Mouse (Mus musculus) myocyte (in vitro differentiated cells): ENCODE results near the gene Gpr33. TPM values are rescaled to one million over a fixed set of nuclear protein-coding genes. Genes with fewer than 3 reads are reported as not detected.

Experiments
- H3K27me3 ChIP-seq: one replicate; pipeline ENCODE4 v1.6.1; 2011; ENCODE audit not compliant: control insufficient read depth, insufficient read depth, insufficient read length
- H3K36me3 ChIP-seq: one replicate; pipeline ENCODE4 v1.6.1; 2011; ENCODE audit not compliant: control insufficient read depth, insufficient read depth
- H3K4me2 ChIP-seq: one replicate; pipeline ENCODE4 v1.6.1; 2011; ENCODE audit warnings: low read depth, control low read depth
- H3K4me3 ChIP-seq: one replicate; pipeline ENCODE4 v1.5.1; 2011; ENCODE audit warnings: mild to moderate bottlenecking, control low read depth, moderate library complexity
- H3K79me2 ChIP-seq: one replicate; pipeline ENCODE4 v1.6.1; 2011; ENCODE audit not compliant: control insufficient read depth, insufficient read depth
- H3ac ChIP-seq: one replicate; pipeline ENCODE4 v1.6.1; 2011; ENCODE audit not compliant: control insufficient read depth, insufficient read length
- CEBPB ChIP-seq: IDR thresholded peaks from 2 replicates; pipeline ENCODE4 v1.6.1; 2011; ENCODE audit warnings: mild to moderate bottlenecking, moderate library complexity; ENCODE audit not compliant: poor library complexity, insufficient read depth, severe bottlenecking
- E2F4 ChIP-seq: IDR thresholded peaks from one replicate; pipeline ENCODE4 v1.6.1; 2011; ENCODE audit warnings: mild to moderate bottlenecking, control low read depth, moderate library complexity; ENCODE audit not compliant: insufficient read depth
- MAX ChIP-seq: IDR thresholded peaks from one replicate; pipeline ENCODE4 v1.6.1; 2011; ENCODE audit warnings: low read depth, mild to moderate bottlenecking, control low read depth
- MYOD1 ChIP-seq, 3 experiments: IDR thresholded peaks; one replicate each; pipeline ENCODE4 v1.6.1; 2011; ENCODE audit warnings: control low read depth in 2 of 3, low read depth in 2 of 3, mild to moderate bottlenecking in 2 of 3, moderate library complexity in 1 of 3; ENCODE audit not compliant: insufficient read length in 2 of 3, control insufficient read depth in 1 of 3
- MYOG ChIP-seq, 3 experiments: IDR thresholded peaks; one replicate each; pipeline ENCODE4 v1.6.1; 2011; ENCODE audit warnings: control low read depth in 2 of 3, low read depth in 2 of 3, mild to moderate bottlenecking in 2 of 3; ENCODE audit not compliant: insufficient read length in 2 of 3, control insufficient read depth in 1 of 3, insufficient read depth in 1 of 3
- POLR2A ChIP-seq: IDR thresholded peaks from one replicate; pipeline ENCODE4 v1.6.1; 2011; ENCODE audit warnings: low read depth, mild to moderate bottlenecking, control low read depth, moderate library complexity; ENCODE audit not compliant: insufficient read length
- POLR2AphosphoS2 ChIP-seq: IDR thresholded peaks from one replicate; pipeline ENCODE4 v1.6.1; 2011; ENCODE audit warnings: low read depth, control low read depth; ENCODE audit not compliant: insufficient read length
- REST ChIP-seq: IDR thresholded peaks from one replicate; pipeline ENCODE4 v1.6.1; 2011; ENCODE audit warnings: mild to moderate bottlenecking, control low read depth, moderate library complexity; ENCODE audit not compliant: insufficient read depth, insufficient read length
- SRF ChIP-seq: IDR thresholded peaks from one replicate; pipeline ENCODE4 v1.6.1; 2011; ENCODE audit warnings: low read depth; ENCODE audit not compliant: control insufficient read depth, insufficient read length
- TCF12 ChIP-seq: IDR thresholded peaks from one replicate; pipeline ENCODE4 v1.6.1; 2011; ENCODE audit warnings: mild to moderate bottlenecking, control low read depth; ENCODE audit not compliant: poor library complexity, insufficient read depth, severe bottlenecking
- TCF3 ChIP-seq: IDR thresholded peaks from one replicate; pipeline ENCODE4 v1.6.1; 2011; ENCODE audit warnings: low read depth, control low read depth; ENCODE audit not compliant: insufficient read length
- USF1 ChIP-seq: IDR thresholded peaks from one replicate; pipeline ENCODE4 v1.6.1; 2011; ENCODE audit warnings: low read depth, mild to moderate bottlenecking, control low read depth, moderate library complexity
- polyA plus RNA-seq: library from polyadenylated mRNA; unstranded; fragments of >200 nt; fragmentation: generic; extraction: Trizol; gene quantifications from one replicate; pipeline ENCODE4 v1.2.1, GENCODE M21; 2012; ENCODE audit warnings: missing spikeins

The Gpr33 gene
- polyA plus RNA-seq, result not detected

GRCm38 (mm10) chr12:52027963-52028362 lies at the start of gene Gpr33:
Gene Gpr33, minus strand, starts transcription at chr12:52028063.
- no peak within 1 kb of the TSS for H3K4me2 ChIP-seq
- no peaks in the 10 kb centered on the region for H3K36me3 ChIP-seq
- no peak within 1 kb of the TSS for H3K4me3 ChIP-seq
- no peak for TF ChIP-seq MAX
- no peak for TF ChIP-seq REST
- TF ChIP-seq E2F4, result no peak
- no peak for TF ChIP-seq SRF
- no peak for TF ChIP-seq MYOG (IDR thresholded peaks at IDR 0.05; ENCODE audit: control insufficient read depth in 1 of 3, insufficient read depth in 1 of 3, insufficient read length in 2 of 3, low read depth in 2 of 3)
- TF ChIP-seq TCF3, result no peak
- no peak for TF ChIP-seq CEBPB
- TF ChIP-seq USF1, result no peak
- TF ChIP-seq POLR2AphosphoS2, result no peak
- TF ChIP-seq POLR2A, result no peak
- no peak for TF ChIP-seq TCF12
- no peak for TF ChIP-seq MYOD1 (IDR thresholded peaks at IDR 0.05; ENCODE audit: control insufficient read depth in 1 of 3, insufficient read length in 2 of 3, low read depth in 2 of 3)
- no peaks in the 10 kb centered on the region for H3K27me3 ChIP-seq
- no peaks in the 10 kb centered on the region for H3K79me2 ChIP-seq
- no peak within 1 kb of the TSS for H3ac ChIP-seq

- Histone ChIP-seq H3K4me3 (no peak overlapping the region), H3K4me2 (no peak overlapping the region), H3K79me2 (no peaks in the 10 kb centered on the region), H3K36me3 (no peaks in the 10 kb centered on the region), H3ac (no peak overlapping the region), H3K27me3 (no peaks in the 10 kb centered on the region)
- TF ChIP-seq REST (no peak), POLR2AphosphoS2 (no peak), MYOG (IDR thresholded peaks at IDR 0.05; ENCODE audit: control insufficient read depth in 1 of 3, insufficient read depth in 1 of 3, insufficient read length in 2 of 3, low read depth in 2 of 3) (no peak)
These were observed 21.5 kb upstream of the Gpr33 start for GRCm38 (mm10) chr12:52049324-52049723.

DNA sequence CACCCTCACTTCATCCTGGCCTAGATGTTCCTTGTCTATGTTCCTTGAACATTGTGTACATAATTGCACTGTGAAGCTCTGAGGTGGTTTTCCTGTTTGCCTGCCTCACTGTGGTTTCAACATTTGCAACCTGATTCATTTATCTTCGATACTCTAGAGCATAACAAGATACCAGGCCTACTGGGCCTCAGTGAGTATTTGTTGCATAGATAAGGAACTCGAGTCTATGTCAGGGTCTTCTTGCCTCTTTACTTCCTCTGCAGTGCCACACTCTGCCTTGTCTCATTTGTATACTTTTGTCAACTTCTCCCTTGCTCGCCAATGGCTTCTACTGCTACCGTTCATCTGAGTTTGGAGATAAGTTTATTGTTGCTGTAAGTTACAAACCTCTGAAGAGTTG lies 18.5 kb upstream of the Gpr33 start:
- H3K79me2 ChIP-seq, result no peaks in the 10 kb centered on the region
- H3K36me3 ChIP-seq, result no peaks in the 10 kb centered on the region
- no peak overlapping the region for H3ac ChIP-seq
- no peak overlapping the region for H3K4me2 ChIP-seq
- no peaks in the 10 kb centered on the region for H3K27me3 ChIP-seq
- H3K4me3 ChIP-seq, result no peak overlapping the region
- no peak for TF ChIP-seq TCF3
- TF ChIP-seq CEBPB, result no peak
- no peak for TF ChIP-seq POLR2AphosphoS2
- TF ChIP-seq MYOG (IDR thresholded peaks at IDR 0.05; ENCODE audit: control insufficient read depth in 1 of 3, insufficient read depth in 1 of 3, insufficient read length in 2 of 3, low read depth in 2 of 3), result no peak

DNA sequence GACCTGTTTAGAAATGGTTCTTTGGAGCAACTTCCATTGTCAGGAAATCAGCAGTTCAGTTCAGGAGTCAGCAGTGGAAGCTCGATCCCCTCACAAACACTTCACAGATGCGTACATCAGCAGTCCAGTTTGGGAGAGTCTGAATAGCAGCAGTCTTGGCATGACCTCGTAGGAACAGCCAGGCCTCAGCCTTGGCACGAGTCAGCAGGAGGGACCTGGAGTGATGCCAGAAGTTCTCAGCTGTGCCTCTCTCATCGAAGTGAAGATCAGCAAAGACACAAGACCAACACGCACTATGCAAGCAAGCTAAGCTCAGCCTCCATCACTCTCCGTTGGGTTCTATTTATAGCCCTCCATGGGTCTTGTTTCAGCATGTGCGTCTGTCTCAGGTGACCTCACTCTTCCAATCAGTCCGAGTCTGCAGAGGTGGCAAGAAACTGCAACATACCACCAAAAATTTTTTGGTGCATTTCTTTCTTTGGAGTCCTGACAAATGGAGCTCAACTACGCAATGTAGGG lies 15.0 kb upstream of the Gpr33 start:
- TF ChIP-seq SRF (no peak), TCF3 (no peak), MYOD1 (IDR thresholded peaks at IDR 0.05; ENCODE audit: control insufficient read depth in 1 of 3, insufficient read length in 2 of 3, low read depth in 2 of 3) (no peak), MYOG (IDR thresholded peaks at IDR 0.05; ENCODE audit: control insufficient read depth in 1 of 3, insufficient read depth in 1 of 3, insufficient read length in 2 of 3, low read depth in 2 of 3) (no peak)

DNA sequence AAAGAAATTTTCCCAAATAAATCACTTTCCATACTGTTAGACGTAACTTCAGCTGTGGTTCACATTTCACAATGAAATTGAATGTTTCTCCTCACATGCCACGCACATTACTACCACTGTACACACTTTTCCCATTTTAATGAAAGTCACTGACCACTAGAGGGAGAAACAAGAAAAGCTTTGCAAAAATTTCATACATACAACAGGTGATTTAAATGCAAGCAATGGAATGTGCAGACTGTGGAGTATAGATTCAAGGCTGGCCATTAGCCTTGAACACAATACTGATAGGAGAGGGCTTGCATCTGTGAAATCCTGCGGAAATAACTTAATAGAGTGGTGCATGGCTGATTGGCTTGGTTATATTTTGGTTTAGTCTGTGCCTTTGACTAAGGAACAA lies 10.5 kb upstream of the Gpr33 start:
- H3K4me2 ChIP-seq, result no peak overlapping the region
- TF ChIP-seq MYOG (IDR thresholded peaks at IDR 0.05; ENCODE audit: control insufficient read depth in 1 of 3, insufficient read depth in 1 of 3, insufficient read length in 2 of 3, low read depth in 2 of 3) (no peak), SRF (no peak), E2F4 (no peak), TCF12 (no peak), USF1 (no peak), MYOD1 (IDR thresholded peaks at IDR 0.05; ENCODE audit: control insufficient read depth in 1 of 3, insufficient read length in 2 of 3, low read depth in 2 of 3) (no peak), POLR2AphosphoS2 (no peak), MAX (no peak), CEBPB (no peak), POLR2A (no peak), REST (no peak), TCF3 (no peak)
- no peaks in the 10 kb centered on the region for H3K36me3 ChIP-seq
- no peak overlapping the region for H3ac ChIP-seq
- H3K27me3 ChIP-seq, result no peaks in the 10 kb centered on the region
- no peak overlapping the region for H3K4me3 ChIP-seq
- no peaks in the 10 kb centered on the region for H3K79me2 ChIP-seq

More for the DNA sequence above, 15.0 kb upstream of the Gpr33 start:
- no peak overlapping the region for H3K4me2 ChIP-seq
- H3K79me2 ChIP-seq, result no peaks in the 10 kb centered on the region
- no peak overlapping the region for H3K4me3 ChIP-seq
- no peaks in the 10 kb centered on the region for H3K27me3 ChIP-seq
- H3K36me3 ChIP-seq, result no peaks in the 10 kb centered on the region
- no peak overlapping the region for H3ac ChIP-seq
